Mouse (Mus musculus) E14TG2a.4 (cell line): ENCODE data around the gene Rasl11a.

Experiments
- CTCF ChIP-seq: conservative IDR thresholded peaks from 2 replicates; pipeline ENCODE4 v1.5.1; 2014; ENCODE audit warnings: low read length
- NANOG ChIP-seq: IDR thresholded peaks from 2 replicates; pipeline ENCODE4 v1.6.1; 2014; ENCODE audit warnings: borderline replicate concordance, low read length, mixed read lengths

- no peak for TF ChIP-seq CTCF
- no peak for TF ChIP-seq NANOG
Measured at GRCm38 (mm10) chr5:146806004-146806430, 38.9 kb upstream of the Rasl11a start.
